Mouse (Mus musculus): ENCODE measurements around the gene Fcgr4. TPM values are rescaled to one million over a fixed set of nuclear protein-coding genes. Genes with fewer than 3 reads are reported as not detected.

Fcgr4 gene
- polyA plus RNA-seq, 1 experiment, result 1.0 TPM

DNA sequence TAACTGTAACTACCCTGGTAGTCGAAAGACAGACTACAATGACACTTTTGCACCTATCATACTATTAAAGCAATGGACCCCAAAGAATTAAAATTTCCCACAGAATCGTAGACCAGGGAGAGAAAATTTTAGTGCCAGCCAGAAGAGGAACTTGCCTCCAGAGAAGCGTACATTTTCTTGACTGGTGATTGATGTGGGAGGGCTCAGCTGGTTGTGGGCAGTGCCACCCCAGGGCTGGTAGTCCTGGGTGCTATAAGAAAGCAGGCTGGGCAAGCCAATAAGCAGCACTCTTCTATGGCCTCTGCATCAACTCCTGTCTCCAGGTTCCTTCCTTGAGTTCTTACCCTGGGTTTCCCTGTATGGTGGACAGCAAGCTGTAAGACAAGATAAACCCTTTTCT lies 33.6 kb upstream of the Fcgr4 start:
- TF ChIP-seq CEBPB (IDR thresholded peaks at IDR 0.05; ENCODE audit: low read depth) (no peak), MAX (IDR thresholded peaks at IDR 0.05) (no peak), FOSL1 (IDR thresholded peaks at IDR 0.05; ENCODE audit: insufficient read depth, low read length, poor library complexity, severe bottlenecking) (no peak), MYOD1 (IDR thresholded peaks at IDR 0.05; ENCODE audit: control insufficient read depth, insufficient read length, low read depth) (no peak), USF1 (IDR thresholded peaks at IDR 0.05; ENCODE audit: low read depth) (no peak)
- H3ac ChIP-seq (ENCODE audit: control insufficient read depth, insufficient read length, low read depth), result no peak overlapping the region
- H3K36me3 ChIP-seq (ENCODE audit: control insufficient read depth, insufficient read depth), result no peaks in the 10 kb centered on the region

GRCm38 (mm10) chr1:170985861-170986260 lies 32.9 kb upstream of the Fcgr4 start:
- Histone ChIP-seq H3ac (ENCODE audit: control insufficient read depth, insufficient read length, low read depth) (no peak overlapping the region), H3K79me3 (ENCODE audit: low read depth) (no peaks in the 10 kb centered on the region), H3K4me3 (ENCODE audit: insufficient read depth, poor library complexity, severe bottlenecking) (no peak overlapping the region), H3K27me3 (ENCODE audit: control insufficient read depth, insufficient read depth, insufficient read length) (no peaks in the 10 kb centered on the region), H3K36me3 (ENCODE audit: control insufficient read depth, insufficient read depth) (no peaks in the 10 kb centered on the region), H3K79me2 (ENCODE audit: control insufficient read depth, insufficient read depth) (no peaks in the 10 kb centered on the region)
- TF ChIP-seq CTCF (IDR thresholded peaks at IDR 0.05; ENCODE audit: control insufficient read depth, insufficient read depth, insufficient read length), result no peak
- no peak for TF ChIP-seq USF1 (IDR thresholded peaks at IDR 0.05; ENCODE audit: low read depth)
- TF ChIP-seq CEBPB (IDR thresholded peaks at IDR 0.05; ENCODE audit: low read depth), result no peak
- no peak for TF ChIP-seq FOSL1 (IDR thresholded peaks at IDR 0.05; ENCODE audit: insufficient read depth, low read length, poor library complexity, severe bottlenecking)
- no peak for TF ChIP-seq MYOD1 (IDR thresholded peaks at IDR 0.05; ENCODE audit: control insufficient read depth, insufficient read length, low read depth)
- TF ChIP-seq MAX (IDR thresholded peaks at IDR 0.05), result no peak
- no peak for TF ChIP-seq MYOG (IDR thresholded peaks at IDR 0.05; ENCODE audit: control insufficient read depth, extremely low read depth, insufficient read length)

More for the DNA sequence above, 33.6 kb upstream of the Fcgr4 start:
- Histone ChIP-seq H3K27me3 (ENCODE audit: control insufficient read depth, insufficient read depth, insufficient read length) (no peaks in the 10 kb centered on the region), H3K79me2 (ENCODE audit: control insufficient read depth, insufficient read depth) (no peaks in the 10 kb centered on the region), H3K79me3 (ENCODE audit: low read depth) (no peaks in the 10 kb centered on the region), H3K4me3 (ENCODE audit: insufficient read depth, poor library complexity, severe bottlenecking) (no peak overlapping the region)

GRCm38 (mm10) chr1:170989656-170990055 lies 29.1 kb upstream of the Fcgr4 start:
- Histone ChIP-seq H3K36me3 (ENCODE audit: control insufficient read depth, insufficient read depth) (no peaks in the 10 kb centered on the region), H3K4me3 (ENCODE audit: insufficient read depth, poor library complexity, severe bottlenecking) (no peak overlapping the region), H3ac (ENCODE audit: control insufficient read depth, insufficient read length, low read depth) (no peak overlapping the region), H3K27me3 (ENCODE audit: control insufficient read depth, insufficient read depth, insufficient read length) (no peaks in the 10 kb centered on the region), H3K79me3 (ENCODE audit: low read depth) (no peaks in the 10 kb centered on the region), H3K79me2 (ENCODE audit: control insufficient read depth, insufficient read depth) (no peaks in the 10 kb centered on the region)
- TF ChIP-seq MYOD1 (IDR thresholded peaks at IDR 0.05; ENCODE audit: control insufficient read depth, insufficient read length, low read depth) (no peak), MYOG (IDR thresholded peaks at IDR 0.05; ENCODE audit: control insufficient read depth, extremely low read depth, insufficient read length) (no peak)

DNA sequence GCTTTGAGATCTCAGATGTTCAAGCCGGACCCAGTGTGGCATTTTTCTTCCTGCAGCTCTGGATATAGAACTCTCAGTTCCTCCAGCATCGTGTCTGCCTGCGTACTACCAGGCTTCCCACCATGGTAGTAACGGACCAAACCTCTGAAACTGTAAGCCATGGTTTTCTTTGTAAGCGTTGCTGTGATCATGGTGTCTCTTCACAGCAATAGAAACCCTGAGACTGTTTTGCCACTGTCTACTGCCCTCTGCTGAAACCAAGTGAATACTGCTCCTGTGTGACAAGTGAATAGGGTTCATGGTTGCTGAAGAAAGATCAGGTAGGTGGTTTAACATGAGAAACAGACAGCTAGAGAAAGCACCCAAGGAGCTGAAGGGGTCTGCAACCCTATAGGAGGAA lies 26.2 kb upstream of the Fcgr4 start:
- Histone ChIP-seq H3K79me3 (ENCODE audit: low read depth) (no peaks in the 10 kb centered on the region), H3K79me2 (ENCODE audit: control insufficient read depth, insufficient read depth) (no peaks in the 10 kb centered on the region), H3K27me3 (ENCODE audit: control insufficient read depth, insufficient read depth, insufficient read length) (no peaks in the 10 kb centered on the region), H3K36me3 (ENCODE audit: control insufficient read depth, insufficient read depth) (no peaks in the 10 kb centered on the region), H3K4me3 (ENCODE audit: insufficient read depth, poor library complexity, severe bottlenecking) (no peak overlapping the region), H3ac (ENCODE audit: control insufficient read depth, insufficient read length, low read depth) (no peak overlapping the region)
- TF ChIP-seq FOSL1 (IDR thresholded peaks at IDR 0.05; ENCODE audit: insufficient read depth, low read length, poor library complexity, severe bottlenecking) (no peak), CTCF (IDR thresholded peaks at IDR 0.05; ENCODE audit: control insufficient read depth, insufficient read depth, insufficient read length) (peak; percentile 27)

GRCm38 (mm10) chr1:170996034-170996433 lies 22.7 kb upstream of the Fcgr4 start:
- no peaks in the 10 kb centered on the region for H3K36me3 ChIP-seq (ENCODE audit: control insufficient read depth, insufficient read depth)
- H3K79me3 ChIP-seq (ENCODE audit: low read depth), result no peaks in the 10 kb centered on the region
- no peak for TF ChIP-seq USF1 (IDR thresholded peaks at IDR 0.05; ENCODE audit: low read depth)
- TF ChIP-seq CEBPB (IDR thresholded peaks at IDR 0.05; ENCODE audit: low read depth), result no peak
- TF ChIP-seq MYOD1 (IDR thresholded peaks at IDR 0.05; ENCODE audit: control insufficient read depth, insufficient read length, low read depth), result no peak
- no peak for TF ChIP-seq CTCF (IDR thresholded peaks at IDR 0.05; ENCODE audit: control insufficient read depth, insufficient read depth, insufficient read length)
- no peak for TF ChIP-seq FOSL1 (IDR thresholded peaks at IDR 0.05; ENCODE audit: insufficient read depth, low read length, poor library complexity, severe bottlenecking)
- TF ChIP-seq MAX (IDR thresholded peaks at IDR 0.05), result no peak
- TF ChIP-seq MYOG (IDR thresholded peaks at IDR 0.05; ENCODE audit: control insufficient read depth, extremely low read depth, insufficient read length), result no peak
- no peaks in the 10 kb centered on the region for H3K27me3 ChIP-seq (ENCODE audit: control insufficient read depth, insufficient read depth, insufficient read length)
- H3ac ChIP-seq (ENCODE audit: control insufficient read depth, insufficient read length, low read depth), result no peak overlapping the region
- H3K4me3 ChIP-seq (ENCODE audit: insufficient read depth, poor library complexity, severe bottlenecking), result no peak overlapping the region
- no peaks in the 10 kb centered on the region for H3K79me2 ChIP-seq (ENCODE audit: control insufficient read depth, insufficient read depth)

GRCm38 (mm10) chr1:170996753-170997152 lies 22.0 kb upstream of the Fcgr4 start:
- H3K4me3 ChIP-seq (ENCODE audit: insufficient read depth, poor library complexity, severe bottlenecking), result no peak overlapping the region
- H3K79me3 ChIP-seq (ENCODE audit: low read depth), result no peaks in the 10 kb centered on the region
- H3K27me3 ChIP-seq (ENCODE audit: control insufficient read depth, insufficient read depth, insufficient read length), result no peaks in the 10 kb centered on the region
- no peaks in the 10 kb centered on the region for H3K36me3 ChIP-seq (ENCODE audit: control insufficient read depth, insufficient read depth)
- H3ac ChIP-seq (ENCODE audit: control insufficient read depth, insufficient read length, low read depth), result no peak overlapping the region
- TF ChIP-seq CTCF (IDR thresholded peaks at IDR 0.05; ENCODE audit: control insufficient read depth, insufficient read depth, insufficient read length) (peak; percentile 35), MAX (IDR thresholded peaks at IDR 0.05) (no peak)
- H3K79me2 ChIP-seq (ENCODE audit: control insufficient read depth, insufficient read depth), result no peaks in the 10 kb centered on the region

All from C2C12 (cell line).